Mouse (Mus musculus): ENCODE data around the gene Brd2. TPM values are rescaled to one million over a fixed set of nuclear protein-coding genes. Genes with fewer than 3 reads are reported as not detected.

Brd2 gene
- polyA plus RNA-seq, 1 experiment from 2014 or later, result 144 TPM

GRCm38 (mm10) chr17:34130073-34130947 is 7.9 kb upstream of the Brd2 start:
- Histone ChIP-seq H3K4me2 (replicated peaks) (no peak overlapping the region), H3K4me3 (no peak overlapping the region), H3K4me1 (peaks cover 14% of the 10 kb centered on the region; the same call in 1 of the 2 replicates), H3K9me3 (no peaks in the 10 kb centered on the region), H3K27ac (replicated peaks) (no peak overlapping the region), H3K27me3 (peaks cover 24% of the 10 kb centered on the region), H3K36me3 (no peaks in the 10 kb centered on the region), H3K9ac (replicated peaks) (no peak overlapping the region)
- ATAC-seq (ENCODE audit: low FRiP score, low read depth), result no peak
- WGBS, result 87% methylated on average over 19 of the region's 19 CpGs

- Histone ChIP-seq H3K4me3 (peak overlapping the region; percentile 7; the same call in 1 of the 2 replicates), H3K27ac (replicated peaks) (0 out of 2 replicates have a peak overlapping the region, but pooled peaks have one; percentile 6), H3K4me1 (peaks cover 14% of the 10 kb centered on the region; the same call in 1 of the 2 replicates), H3K9ac (replicated peaks) (no peak overlapping the region), H3K4me2 (replicated peaks) (peak overlapping the region; percentile 29), H3K27me3 (peaks cover 24% of the 10 kb centered on the region), H3K36me3 (no peaks in the 10 kb centered on the region), H3K9me3 (no peaks in the 10 kb centered on the region)
- no peak for ATAC-seq (ENCODE audit: low FRiP score, low read depth)
- 24% methylated on average over 18 of the region's 18 CpGs for WGBS
Measured at GRCm38 (mm10) chr17:34128944-34129791, 6.7 kb upstream of the Brd2 start.

- no peak for ATAC-seq (ENCODE audit: low FRiP score, low read depth)
- WGBS, result 25% methylated on average over 13 of the region's 13 CpGs
- H3K4me1 ChIP-seq, result peaks cover 21% of the 10 kb centered on the region
- H3K9me3 ChIP-seq, result no peaks in the 10 kb centered on the region
- 0 out of 2 replicates have a peak overlapping the region, but pooled peaks have one; percentile 6 for H3K27ac ChIP-seq (replicated peaks)
- H3K4me2 ChIP-seq (replicated peaks), result peak overlapping the region; percentile 29
- 0 out of 2 replicates have a peak overlapping the region, but pooled peaks have one; percentile 7 for H3K4me3 ChIP-seq
- no peak overlapping the region for H3K9ac ChIP-seq (replicated peaks)
- H3K36me3 ChIP-seq, result no peaks in the 10 kb centered on the region
- peaks cover 24% of the 10 kb centered on the region for H3K27me3 ChIP-seq
Measured at GRCm38 (mm10) chr17:34128264-34128937, 6.0 kb upstream of the Brd2 start.

- no peak overlapping the region for H3K4me2 ChIP-seq (replicated peaks)
- H3K4me1 ChIP-seq, result peaks cover 26% of the 10 kb centered on the region
- H3K36me3 ChIP-seq, result no peaks in the 10 kb centered on the region
- ATAC-seq (ENCODE audit: low FRiP score, low read depth), result no peak
- peaks cover 24% of the 10 kb centered on the region for H3K27me3 ChIP-seq
- WGBS, result 31% methylated on average over 6 of the region's 6 CpGs
- H3K4me3 ChIP-seq, result no peak overlapping the region
- H3K27ac ChIP-seq (replicated peaks), result no peak overlapping the region
- H3K9ac ChIP-seq (replicated peaks), result no peak overlapping the region
- H3K9me3 ChIP-seq, result no peaks in the 10 kb centered on the region
Measured at GRCm38 (mm10) chr17:34127475-34127874, 5.0 kb upstream of the Brd2 start.

- Histone ChIP-seq H3K9ac (replicated peaks) (0 out of 2 replicates have a peak overlapping the region, but pooled peaks have one; percentile 4), H3K27ac (replicated peaks) (no peak overlapping the region), H3K4me1 (peaks cover 26% of the 10 kb centered on the region), H3K9me3 (no peaks in the 10 kb centered on the region), H3K27me3 (peaks cover 24% of the 10 kb centered on the region), H3K36me3 (no peaks in the 10 kb centered on the region), H3K4me2 (replicated peaks) (no peak overlapping the region), H3K4me3 (no peak overlapping the region)
- ATAC-seq (ENCODE audit: low FRiP score, low read depth), result no peak
- 68% methylated on average over 9 of the region's 9 CpGs for WGBS
Measured at GRCm38 (mm10) chr17:34126826-34127420, 4.5 kb upstream of the Brd2 start.

- 91% methylated on average over 6 of the region's 6 CpGs for WGBS
- Histone ChIP-seq H3K4me2 (replicated peaks) (no peak overlapping the region), H3K9ac (replicated peaks) (no peak overlapping the region), H3K4me3 (no peak overlapping the region), H3K9me3 (no peaks in the 10 kb centered on the region), H3K27ac (replicated peaks) (no peak overlapping the region), H3K4me1 (peaks cover 22% of the 10 kb centered on the region), H3K36me3 (no peaks in the 10 kb centered on the region), H3K27me3 (peaks cover 23% of the 10 kb centered on the region)
- ATAC-seq (ENCODE audit: low FRiP score, low read depth), result no peak
Measured at GRCm38 (mm10) chr17:34124649-34125048, 2.2 kb upstream of the Brd2 start.

GRCm38 (mm10) chr17:34123518-34123917 is 1.1 kb upstream of the Brd2 start:
- Histone ChIP-seq H3K36me3 (peaks cover 2% of the 10 kb centered on the region), H3K9ac (replicated peaks) (peak overlapping the region; percentile 98), H3K4me1 (peaks cover 15% of the 10 kb centered on the region), H3K4me3 (peak overlapping the region; percentile 99), H3K4me2 (replicated peaks) (peak overlapping the region; percentile 98), H3K27ac (replicated peaks) (peak overlapping the region; percentile 100; the same call in 1 of the 2 replicates), H3K9me3 (no peaks in the 10 kb centered on the region), H3K27me3 (peaks cover 13% of the 10 kb centered on the region)
- WGBS, result 7% methylated on average over 2 of the region's 2 CpGs
- ATAC-seq (ENCODE audit: low FRiP score, low read depth), result no peak

GRCm38 (mm10) chr17:34123111-34123510 is 677 bp upstream of the Brd2 start:
- peak overlapping the region; percentile 98 for H3K4me2 ChIP-seq (replicated peaks)
- no peaks in the 10 kb centered on the region for H3K9me3 ChIP-seq
- peaks cover 12% of the 10 kb centered on the region for H3K27me3 ChIP-seq
- H3K4me3 ChIP-seq, result peak overlapping the region; percentile 99
- peak overlapping the region; percentile 100; the same call in 1 of the 2 replicates for H3K27ac ChIP-seq (replicated peaks)
- H3K36me3 ChIP-seq, result peaks cover 6% of the 10 kb centered on the region
- 5% methylated on average over 7 of the region's 7 CpGs for WGBS
- no peak for ATAC-seq (ENCODE audit: low FRiP score, low read depth)
- H3K4me1 ChIP-seq, result peaks cover 14% of the 10 kb centered on the region
- peak overlapping the region; percentile 98 for H3K9ac ChIP-seq (replicated peaks)

GRCm38 (mm10) chr17:34121879-34122187 is 601 bp downstream of the Brd2 start:
- H3K4me2 ChIP-seq (replicated peaks), result peak overlapping the region; percentile 98
- H3K4me1 ChIP-seq, result peaks cover 18% of the 10 kb centered on the region
- no peaks in the 10 kb centered on the region for H3K9me3 ChIP-seq
- peaks cover 4% of the 10 kb centered on the region; the same call in 1 of the 2 replicates for H3K27me3 ChIP-seq
- peak overlapping the region; percentile 100 for H3K27ac ChIP-seq (replicated peaks)
- peaks cover 10% of the 10 kb centered on the region for H3K36me3 ChIP-seq
- WGBS, result 4% methylated on average over 7 of the region's 10 CpGs
- H3K4me3 ChIP-seq, result peak overlapping the region; percentile 99
- H3K9ac ChIP-seq (replicated peaks), result peak overlapping the region; percentile 98
- ATAC-seq (ENCODE audit: low FRiP score, low read depth), result no peak

- H3K27me3 ChIP-seq, result no peaks in the 10 kb centered on the region
- ATAC-seq (ENCODE audit: low FRiP score, low read depth), result peak; percentile 25
- H3K4me2 ChIP-seq (replicated peaks), result peak overlapping the region; percentile 98
- 0% methylated on average over 32 of the region's 35 CpGs for WGBS
- no peaks in the 10 kb centered on the region for H3K9me3 ChIP-seq
- H3K4me3 ChIP-seq, result peak overlapping the region; percentile 99
- H3K4me1 ChIP-seq, result peaks cover 23% of the 10 kb centered on the region
- H3K36me3 ChIP-seq, result peaks cover 15% of the 10 kb centered on the region
- peak overlapping the region; percentile 100 for H3K27ac ChIP-seq (replicated peaks)
- peak overlapping the region; percentile 98 for H3K9ac ChIP-seq (replicated peaks)
Measured at GRCm38 (mm10) chr17:34121172-34121878, 1.1 kb downstream of the Brd2 start.

GRCm38 (mm10) chr17:34120814-34121171 is 1.6 kb downstream of the Brd2 start:
- H3K9ac ChIP-seq (replicated peaks), result peak overlapping the region; percentile 98
- H3K4me1 ChIP-seq, result peaks cover 26% of the 10 kb centered on the region
- peak overlapping the region; percentile 100 for H3K27ac ChIP-seq (replicated peaks)
- no peaks in the 10 kb centered on the region for H3K9me3 ChIP-seq
- WGBS, result under 1% methylated on average over 31 of the region's 31 CpGs
- ATAC-seq (ENCODE audit: low FRiP score, low read depth), result peak; percentile 7
- peak overlapping the region; percentile 98 for H3K4me2 ChIP-seq (replicated peaks)
- no peaks in the 10 kb centered on the region for H3K27me3 ChIP-seq
- H3K4me3 ChIP-seq, result peak overlapping the region; percentile 99
- peaks cover 19% of the 10 kb centered on the region for H3K36me3 ChIP-seq
